Mouse (Mus musculus) megakaryocyte, adult 5-6 weeks (primary cell): ENCODE results near the gene Myl3. TPM values are rescaled to one million over a fixed set of nuclear protein-coding genes. Genes with fewer than 3 reads are reported as not detected.

Experiments used
- ATAC-seq: 2 replicates; pipeline ENCODE4 v1.8.0; 2016; ENCODE audit warnings: mild to moderate bottlenecking, inconsistent platforms; ENCODE audit not compliant: poor library complexity, severe bottlenecking
- total RNA-seq, 2 experiments: library from RNA; stranded (forward) in 1 of 2; stranded (reverse) in 1 of 2; fragments of 153-499, 151-499 nt in 1 of 2; fragments of 221-1000, 200-1000 nt in 1 of 2; gene quantifications; 2 replicates each; pipeline versions ENCODE4 v1.2.3 to v1.2.4; 2015 to 2017

Gene Myl3
- total RNA-seq, 2 experiments from 2014 or later: not detected

DNA sequence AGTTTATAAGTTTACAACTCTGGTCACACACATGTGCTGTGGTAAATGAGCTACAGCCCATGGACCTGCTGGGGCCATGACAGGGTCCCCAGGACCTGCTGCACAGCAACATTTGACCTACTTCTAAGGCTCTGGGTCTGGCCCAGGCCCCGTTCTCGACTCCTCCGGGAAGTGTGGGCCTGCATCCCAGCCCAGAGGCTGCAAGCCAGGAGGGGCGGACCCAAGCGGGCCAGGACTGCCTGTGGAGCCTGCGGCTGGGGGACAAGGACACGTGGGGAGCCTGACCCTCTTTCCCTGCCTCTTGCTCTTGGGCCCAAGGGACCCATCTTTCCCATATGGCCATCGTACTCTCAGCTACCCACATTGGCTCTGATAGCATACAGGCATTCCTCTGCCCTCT, 16.9 kb downstream of the Myl3 start:
- ATAC-seq: no peak

DNA sequence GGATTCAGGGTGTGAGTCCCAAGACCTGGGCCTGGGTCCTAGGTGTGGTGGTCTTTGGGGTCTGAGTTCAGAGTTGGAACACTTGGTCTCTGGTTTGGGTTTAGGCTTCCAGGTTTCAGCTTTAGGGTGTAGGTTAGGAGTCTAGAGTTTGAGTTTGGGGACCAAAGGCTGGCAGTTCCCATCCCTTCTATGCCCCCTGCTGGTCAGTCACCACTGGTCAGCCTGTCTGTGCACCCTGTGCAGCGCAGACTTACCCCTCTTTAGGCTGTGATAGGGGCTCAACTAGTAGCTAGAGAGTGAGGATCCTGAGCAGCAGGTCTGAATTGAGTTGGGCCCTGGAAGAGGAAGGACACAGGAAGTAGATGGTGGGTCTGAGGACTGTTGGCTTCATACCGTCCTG, 17.6 kb downstream of the Myl3 start:
- peak; percentile 74 for ATAC-seq

DNA sequence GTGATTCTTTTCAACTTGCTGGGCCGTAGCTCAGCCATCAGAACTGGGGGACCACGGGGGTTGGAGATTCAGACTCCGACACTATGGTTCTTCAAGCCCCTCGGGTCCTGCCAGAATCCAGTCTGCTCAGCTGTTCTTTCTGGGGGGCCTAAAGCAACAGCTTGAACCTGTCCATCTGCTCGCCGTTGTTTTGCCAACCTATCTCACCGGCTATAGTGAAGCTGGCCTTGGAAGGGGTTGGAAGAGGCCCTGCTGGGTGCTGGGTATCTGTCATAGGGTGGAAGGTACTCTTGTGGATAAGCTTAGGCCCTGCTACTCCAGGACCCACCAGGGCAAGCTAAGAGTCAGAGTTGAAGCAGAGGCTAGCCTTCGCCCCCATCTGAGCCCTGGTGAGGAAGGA, 19.2 kb downstream of the Myl3 start:
- no peak for ATAC-seq

DNA sequence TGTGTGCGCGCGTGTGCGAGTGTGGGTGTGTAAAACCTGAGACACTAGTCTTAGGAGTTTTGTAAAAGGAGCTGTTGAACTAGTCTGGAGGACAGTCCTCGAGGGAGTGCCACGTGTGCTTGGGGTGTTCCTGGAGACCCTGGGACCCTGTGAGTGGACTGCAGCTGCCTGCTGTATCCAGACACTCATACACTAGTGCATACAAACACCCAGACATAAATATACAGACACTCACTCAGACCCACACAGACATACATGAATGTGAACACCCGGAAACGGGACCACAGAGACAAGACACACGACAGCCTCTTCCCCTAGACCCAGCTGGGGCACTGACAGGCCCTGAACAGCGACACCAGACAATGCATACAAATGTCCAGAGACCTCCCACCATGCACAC, 21.1 kb downstream of the Myl3 start:
- no peak for ATAC-seq

DNA sequence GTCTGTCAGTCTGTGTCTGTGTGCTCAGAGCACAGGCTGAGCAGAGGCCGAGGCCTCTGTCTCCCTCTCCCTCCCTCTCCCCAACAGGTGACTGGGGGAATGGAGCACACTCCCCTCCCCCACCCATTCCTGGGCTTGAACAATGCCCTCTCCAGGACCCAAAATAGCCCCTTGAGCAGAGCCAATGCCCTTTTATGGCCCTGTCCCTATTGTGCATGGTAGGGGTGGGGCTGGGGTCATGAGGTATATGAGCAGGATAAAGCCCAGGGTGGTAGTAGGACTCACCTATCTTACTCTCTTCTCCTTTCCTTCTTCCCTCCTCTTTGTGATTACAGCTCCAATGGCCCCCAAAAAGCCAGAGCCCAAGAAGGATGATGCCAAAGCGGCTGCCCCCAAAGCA, 21.7 kb downstream of the Myl3 start:
- no peak for ATAC-seq

DNA sequence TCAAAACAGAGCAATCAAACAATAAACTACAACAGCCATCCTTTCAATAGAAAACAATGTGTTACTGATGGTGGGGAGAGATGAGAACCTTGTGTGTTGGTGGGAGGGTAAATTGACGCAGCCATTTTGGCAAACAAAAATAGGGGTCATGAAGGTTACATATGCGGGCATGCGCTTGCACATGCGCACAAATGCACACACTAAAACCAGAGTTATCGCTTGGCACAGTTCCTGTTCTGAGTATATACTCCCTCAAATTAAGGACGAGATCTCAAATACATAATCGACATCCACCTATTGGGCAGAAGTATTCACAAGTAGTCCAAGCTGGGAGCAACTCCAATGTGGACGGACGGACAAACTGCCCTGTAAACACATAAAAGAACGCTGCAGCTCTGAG, 30.7 kb downstream of the Myl3 start:
- ATAC-seq: no peak

DNA sequence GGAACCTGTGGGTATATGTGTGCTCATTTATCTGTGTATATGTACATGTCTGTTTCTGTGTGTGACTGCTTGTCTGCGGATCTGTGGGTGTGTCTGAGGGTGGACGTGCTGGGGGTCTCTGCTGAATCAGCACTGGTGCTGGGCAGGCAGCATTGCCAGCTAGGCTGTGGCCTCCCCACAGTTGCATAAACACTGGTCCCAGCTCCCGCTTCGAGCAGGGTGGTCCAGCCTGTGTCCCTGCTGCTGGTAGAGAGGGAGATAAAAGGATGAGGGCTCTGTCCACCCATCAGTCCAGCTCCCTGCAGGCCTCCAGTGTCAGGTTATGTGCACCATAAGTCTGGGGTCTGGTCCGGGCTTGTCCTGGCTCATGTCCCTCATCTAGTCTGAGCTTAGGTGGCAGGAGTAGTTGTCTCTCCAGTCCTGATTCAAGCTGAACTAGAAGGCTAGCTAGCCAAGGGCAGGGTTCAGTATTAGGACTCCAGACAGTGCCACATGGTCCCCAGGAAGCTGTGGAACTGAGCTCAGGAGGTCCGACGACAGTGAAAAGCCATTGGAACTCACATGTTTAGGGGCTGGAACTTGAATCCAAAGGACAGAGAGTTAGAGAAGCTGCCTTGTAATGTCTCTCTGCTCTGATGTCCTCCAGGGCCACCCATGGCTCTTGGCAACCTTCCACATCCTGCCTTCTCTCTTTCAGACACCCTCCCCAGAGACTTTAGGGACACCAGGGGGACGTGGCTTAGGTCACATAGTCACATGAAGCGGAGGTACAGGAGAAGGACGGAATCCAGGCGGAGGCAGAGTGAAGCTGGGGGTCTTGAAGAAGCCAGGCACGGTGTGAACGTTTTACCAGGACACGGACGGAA, 33.0 kb downstream of the Myl3 start:
- ATAC-seq: no peak

DNA sequence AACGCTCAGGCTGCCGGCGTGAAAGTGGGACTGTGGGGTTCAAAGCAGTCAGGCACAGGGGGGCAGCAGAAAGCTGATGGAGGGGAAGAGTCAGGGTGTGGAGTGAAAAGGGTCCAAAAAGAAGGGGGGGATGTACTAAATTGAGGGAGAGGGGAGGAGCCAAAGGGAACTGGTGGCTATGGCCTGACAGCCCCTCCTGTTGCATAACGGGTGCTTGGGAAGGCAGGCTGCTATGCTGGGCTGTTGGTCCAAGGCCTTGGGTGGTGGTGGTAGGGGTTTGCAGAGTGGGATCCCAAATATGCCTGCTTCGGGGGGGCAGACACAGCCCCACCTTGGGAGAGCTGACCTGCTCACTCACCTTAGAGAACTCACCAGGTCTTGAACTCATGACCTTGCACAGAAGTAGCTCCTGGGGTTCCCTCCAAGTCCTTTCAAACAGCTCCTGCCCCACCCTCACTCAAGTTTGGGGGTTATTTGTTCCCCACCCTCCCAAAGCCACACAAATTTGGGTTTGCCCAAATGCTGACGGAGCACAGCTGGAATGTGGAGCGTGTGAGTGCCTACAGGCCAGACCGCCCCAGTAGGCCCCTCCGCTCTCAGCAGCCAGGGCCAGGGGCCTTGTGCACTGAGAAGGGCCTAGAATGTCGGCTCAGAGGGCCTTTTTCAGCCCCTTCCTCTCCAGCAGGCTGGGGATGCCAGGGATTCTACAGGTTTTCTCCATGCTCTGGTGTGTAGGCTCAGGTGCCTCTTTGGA, 33.8 kb downstream of the Myl3 start:
- ATAC-seq: no peak

DNA sequence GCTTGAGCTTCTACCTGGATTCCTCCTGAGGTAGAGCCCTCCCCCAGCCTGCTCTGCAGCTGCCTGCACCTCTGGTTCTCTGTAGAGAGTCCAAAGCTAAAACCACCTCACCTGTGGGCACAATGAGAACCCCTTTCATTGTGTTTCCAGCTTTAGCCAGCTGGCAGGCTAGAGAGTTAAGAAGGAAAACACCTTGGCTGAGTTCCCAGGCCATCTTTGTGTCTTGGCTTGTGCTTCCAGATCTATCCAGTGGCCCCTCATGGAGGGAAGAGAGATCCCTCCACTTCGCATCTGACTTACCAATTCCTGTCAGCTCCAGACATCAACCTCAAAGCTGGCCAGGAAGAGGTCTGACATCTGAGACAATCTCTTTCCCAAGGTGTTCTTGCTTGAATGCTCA, 36.4 kb downstream of the Myl3 start:
- ATAC-seq: no peak

DNA sequence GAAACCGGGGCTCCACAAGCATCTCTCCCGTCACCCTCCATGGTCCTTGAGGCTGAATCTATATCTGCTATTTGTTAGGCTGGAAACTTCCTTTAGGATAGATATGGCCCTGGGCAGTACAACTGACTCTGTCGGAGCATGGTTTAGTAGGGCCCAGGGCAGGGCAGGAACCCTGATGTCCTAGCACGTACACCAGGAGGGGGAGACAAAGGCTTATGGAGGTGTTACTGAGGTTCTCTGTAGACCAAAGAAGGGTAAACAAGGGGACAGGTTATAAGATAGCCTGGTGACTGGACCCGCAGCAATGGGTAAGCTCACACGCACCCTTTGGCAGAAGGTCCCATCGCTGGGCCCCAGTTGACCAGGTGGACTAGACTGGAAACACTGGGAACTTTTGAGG, 36.9 kb downstream of the Myl3 start:
- no peak for ATAC-seq

DNA sequence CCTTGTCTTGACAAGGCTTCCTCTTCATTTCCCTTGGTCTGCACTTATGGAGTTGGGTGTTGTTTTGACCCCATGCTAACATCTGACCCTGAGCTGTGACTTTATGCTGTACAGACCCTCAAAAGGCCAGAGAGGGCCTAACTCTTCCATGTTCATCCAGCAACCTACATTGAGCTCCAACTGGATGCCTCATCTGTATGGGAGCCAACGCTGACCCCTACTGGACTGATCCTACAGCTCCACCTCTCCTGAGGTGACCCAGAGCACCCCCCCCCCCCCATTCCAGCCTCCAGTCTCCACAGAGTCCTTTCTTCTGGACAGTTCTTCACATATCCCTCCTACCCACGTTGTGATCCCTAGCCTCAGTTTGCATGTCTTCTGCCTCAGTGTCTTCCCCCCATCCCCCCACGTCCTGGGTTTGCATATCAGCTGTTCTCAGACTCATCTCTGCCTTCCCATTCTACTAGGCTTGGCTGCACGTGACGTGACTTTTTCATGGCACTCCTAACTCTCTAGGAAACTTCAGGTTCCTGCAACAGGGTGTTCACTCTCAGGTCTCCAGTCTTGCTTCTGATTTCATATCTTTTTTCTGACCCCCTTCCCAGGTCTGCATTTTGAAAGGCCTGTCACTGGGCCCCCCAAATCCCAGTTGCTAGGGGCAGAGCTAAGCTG, 37.7 kb downstream of the Myl3 start:
- no peak for ATAC-seq

DNA sequence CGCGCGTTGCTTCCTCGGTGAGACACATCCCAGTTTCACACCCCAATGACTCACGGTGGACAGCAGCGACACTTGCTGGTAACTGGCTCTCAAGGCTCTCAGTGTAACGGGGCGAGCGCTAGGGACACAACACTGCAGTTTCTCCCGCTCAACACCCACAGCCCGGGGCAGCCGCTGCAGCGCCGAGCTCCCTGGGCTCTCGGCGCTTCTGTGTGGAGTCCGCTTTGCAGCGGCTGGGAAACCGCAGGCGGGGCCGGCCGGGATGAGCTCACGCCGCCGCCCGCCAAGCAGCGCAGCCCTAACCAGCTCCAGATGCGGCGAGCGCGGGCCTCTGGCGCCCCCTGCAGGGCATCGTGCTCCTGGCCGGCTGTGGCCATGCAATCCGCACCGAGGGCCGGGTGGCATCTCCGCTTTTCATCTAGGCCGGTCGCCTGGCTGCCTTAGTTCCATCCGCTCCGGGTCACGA, 39.6 kb downstream of the Myl3 start:
- peak; percentile 97 for ATAC-seq

DNA sequence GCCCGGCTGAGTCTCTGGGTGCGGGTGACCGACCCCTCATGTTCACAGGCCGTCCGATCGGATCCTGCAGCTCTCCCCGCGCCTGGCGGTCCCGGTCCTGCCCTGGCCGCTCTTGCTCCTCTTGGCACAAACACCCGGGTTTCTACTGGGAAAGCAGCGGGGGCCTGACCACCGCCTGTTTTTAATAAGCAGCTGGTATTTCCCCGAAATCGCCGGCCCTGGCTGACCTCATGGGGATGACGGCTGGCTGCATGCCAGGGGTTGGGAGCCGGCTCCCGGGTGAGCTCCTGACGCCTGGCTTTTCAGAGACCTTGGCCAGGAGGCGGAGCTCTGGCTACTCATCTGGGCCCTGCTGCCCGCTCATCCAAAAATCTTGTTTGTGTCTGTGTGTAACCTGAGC, 40.1 kb downstream of the Myl3 start:
- no peak; the same call in 1 of the 2 replicates for ATAC-seq

DNA sequence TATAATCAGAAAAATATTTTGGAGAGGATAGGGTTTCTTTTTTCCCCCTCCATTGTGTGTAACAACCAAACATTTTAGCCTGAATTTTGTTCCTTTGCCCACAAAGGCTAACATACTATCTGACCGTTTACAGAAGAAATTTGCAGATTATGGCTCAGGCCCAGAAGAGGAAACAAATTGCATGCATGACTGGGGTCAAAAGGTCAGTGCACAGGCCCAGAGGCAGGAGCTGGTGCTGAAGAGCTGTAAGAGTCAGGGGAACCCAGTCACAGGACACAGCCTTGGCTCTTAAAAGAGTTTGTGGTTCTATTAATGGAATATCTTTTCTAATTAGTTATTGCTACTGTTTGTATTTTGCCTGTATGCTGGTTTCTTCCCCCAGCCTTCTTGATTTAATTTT, 42.0 kb downstream of the Myl3 start:
- ATAC-seq: no peak

DNA sequence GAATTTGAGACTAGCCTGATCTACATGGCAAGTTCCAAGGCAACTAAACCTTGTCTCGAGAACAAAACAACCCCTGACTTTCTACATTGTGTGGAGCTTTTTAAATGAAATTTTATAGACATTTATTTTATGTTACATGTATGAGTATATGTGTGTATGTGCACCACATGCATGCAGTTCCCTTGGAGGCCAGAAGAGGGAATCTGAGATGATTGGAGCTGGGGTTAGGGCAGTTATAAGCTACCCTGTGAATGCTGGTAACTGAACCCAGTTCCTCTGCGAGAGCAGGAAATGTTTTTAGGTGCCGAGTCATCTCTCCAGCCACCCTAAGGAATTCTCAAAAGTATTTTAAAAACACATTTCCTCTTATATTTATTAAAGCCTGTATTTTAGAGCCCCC, 46.5 kb downstream of the Myl3 start:
- no peak for ATAC-seq

DNA sequence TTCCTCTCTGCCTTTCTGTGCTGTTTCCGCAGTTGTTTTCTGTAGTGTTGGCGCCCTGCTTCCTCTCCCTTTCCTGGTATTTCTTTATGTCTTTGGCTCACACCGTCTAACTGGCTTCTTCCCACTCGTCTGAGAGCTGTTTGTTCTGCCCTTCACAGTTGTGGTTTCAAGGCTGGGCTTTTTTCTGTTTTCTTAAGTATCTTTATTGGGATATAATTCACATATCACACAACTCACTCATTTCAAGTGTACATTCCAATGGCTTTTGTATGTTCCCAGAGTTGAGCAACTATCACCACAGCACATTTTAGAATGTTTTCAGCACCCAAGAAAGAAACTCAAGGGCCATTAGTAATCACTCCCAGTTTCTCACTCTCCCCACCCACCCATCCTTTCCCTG, 48.8 kb downstream of the Myl3 start:
- no peak for ATAC-seq

DNA sequence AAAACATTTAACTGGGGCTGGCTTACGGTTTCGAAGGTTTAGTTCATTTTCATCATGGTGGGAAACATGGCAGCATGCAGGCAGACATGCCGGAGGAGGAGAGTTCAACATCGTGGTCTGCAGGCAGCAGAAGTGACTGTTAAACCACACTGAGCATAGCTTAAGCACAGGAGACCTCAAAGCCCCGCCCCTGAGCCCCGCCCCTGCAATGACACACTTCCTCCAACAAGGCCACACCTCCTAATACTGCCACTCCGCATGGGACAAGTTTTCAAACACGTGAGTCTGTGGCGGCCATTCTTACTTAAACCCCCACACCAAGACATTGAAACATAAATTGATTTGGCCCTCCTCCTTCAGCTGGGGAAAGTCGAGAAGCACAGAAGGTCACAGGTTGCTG, 55.4 kb downstream of the Myl3 start:
- no peak for ATAC-seq

DNA sequence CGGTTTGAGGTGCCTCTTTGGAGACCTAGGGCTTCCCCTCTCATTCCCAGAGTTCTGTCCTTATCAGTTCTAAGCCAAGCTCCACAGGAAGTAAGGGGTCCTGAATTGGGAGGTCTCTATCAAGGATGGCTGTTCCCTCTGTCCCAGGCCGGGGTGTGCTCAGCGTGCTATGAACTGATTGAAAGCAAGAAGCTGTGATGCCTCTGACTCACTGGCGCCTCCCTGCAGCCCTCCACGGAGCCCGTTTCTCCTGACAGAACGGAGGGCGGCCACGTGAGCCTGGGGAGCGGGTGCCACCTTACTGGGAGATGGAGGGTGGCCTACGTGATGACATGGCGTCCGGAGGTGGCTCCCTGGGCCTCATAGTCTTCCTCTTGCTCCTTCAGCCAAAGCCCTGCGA, 56.2 kb downstream of the Myl3 start, which contains the start of gene Prss42:
Gene Prss42 (plus strand): TSS at position 301 of the 400 bp plus-strand sequence.
- no peak for ATAC-seq

DNA sequence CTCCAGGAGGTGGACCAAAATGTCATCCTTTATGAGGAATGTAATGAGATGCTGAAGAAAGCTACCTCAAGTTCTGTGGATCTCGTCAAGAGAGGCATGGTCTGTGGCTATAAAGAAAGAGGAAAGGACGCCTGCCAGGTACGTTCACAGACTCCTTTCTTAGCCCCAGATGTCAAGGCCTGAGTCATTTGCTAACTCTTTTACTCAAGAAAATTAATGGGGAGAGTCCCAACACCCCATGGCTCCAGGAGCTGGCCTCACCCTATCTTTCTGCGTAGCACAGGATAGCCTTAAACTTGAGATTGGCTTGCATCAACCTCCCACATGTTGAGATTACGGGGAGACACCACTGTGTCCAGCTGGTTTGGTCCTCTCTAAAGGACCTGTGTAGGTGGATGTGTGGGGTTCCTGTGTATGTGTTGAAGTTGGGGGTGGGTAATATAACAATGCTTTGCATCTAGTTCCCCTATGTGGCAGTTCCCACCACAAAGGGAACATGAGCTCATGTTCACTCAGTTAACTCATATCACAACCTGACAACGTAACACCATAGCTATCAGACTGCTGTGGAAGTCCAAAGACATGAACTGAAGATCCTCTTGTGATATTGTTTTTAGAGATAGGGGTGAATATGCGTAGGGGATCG, 59.3 kb downstream of the Myl3 start:
- ATAC-seq: no peak

DNA sequence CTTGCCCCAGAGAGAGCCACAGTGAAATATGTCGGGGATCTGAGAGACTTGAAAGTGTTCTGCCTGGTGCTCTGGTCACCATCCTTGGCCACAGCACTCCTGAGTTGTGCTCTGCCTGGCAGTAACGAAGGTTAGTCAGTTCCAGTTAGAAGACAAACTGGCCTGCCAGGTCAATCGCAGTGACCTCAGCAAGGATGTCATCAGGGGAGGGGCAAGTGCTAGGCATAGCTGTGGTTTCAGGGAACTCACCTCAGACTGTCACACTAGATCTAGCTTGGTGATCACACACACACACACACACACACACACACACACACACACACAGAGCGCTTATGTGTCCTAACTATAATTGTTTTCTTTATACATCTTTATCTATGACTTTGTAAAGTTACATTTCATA, 61.6 kb downstream of the Myl3 start:
- ATAC-seq: peak; percentile 47

DNA sequence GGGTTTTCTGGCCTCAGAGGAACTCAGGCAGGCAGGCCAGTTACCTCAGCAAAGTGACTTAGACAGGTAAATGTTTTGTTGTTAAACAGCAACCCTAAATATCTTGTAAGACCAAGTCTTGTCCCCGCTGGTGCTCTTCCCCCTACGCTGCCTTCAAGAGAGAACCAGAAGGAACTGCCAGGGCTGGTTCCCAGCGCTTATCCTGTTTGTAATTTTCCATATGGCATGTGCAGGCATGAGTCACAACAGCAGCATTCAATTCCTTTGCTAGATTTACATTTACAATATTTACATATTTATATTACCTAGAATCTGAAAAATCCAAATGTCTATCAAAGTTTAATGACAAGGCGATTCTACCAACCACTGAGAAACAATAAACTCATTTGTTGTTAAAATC, 68.4 kb downstream of the Myl3 start:
- ATAC-seq: no peak
